ENCODE assay signal across 7 mouse cellular contexts in the genomic region with DNA sequence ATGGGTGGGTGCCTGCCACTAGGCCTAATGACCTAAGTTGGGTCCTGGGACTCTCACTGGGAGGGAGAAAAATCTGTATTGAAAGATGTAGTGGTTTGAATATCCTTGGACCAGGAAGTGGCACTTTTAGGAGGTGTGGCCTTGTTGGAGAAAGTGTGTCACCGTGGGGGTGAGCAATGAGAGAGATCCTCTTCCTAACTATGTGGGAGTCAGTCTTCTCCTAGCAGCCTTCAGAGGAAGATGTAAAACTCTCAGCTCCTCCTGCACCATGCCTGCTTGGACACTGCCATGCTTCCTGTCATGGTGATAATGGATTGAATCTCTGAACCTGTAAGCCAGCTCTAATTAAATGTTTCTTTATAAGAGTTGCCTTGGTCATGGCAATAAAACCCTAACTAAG.
"Had no signal": no experiment of that assay in that cellular context is flagged by ENCODE, and none has a peak within 500 bp of the region (broad histone marks: within the 10 kb centered on the region; RNA-seq: fewer than 3 reads in every experiment).

No protein-coding gene starts in this region.

- ATAC-seq: lung, postnatal 0 days had no signal

- DNase-seq: kidney, adult 18-20 months; kidney, postnatal 4 days; lung, adult 2 months; lung, postnatal 36 days; midbrain, embryonic 14.5 days; thymus, postnatal 36 days had no signal
